Mouse (Mus musculus) hindbrain, embryonic 16.5 days (tissue): ENCODE data around the gene Gpr152. TPM values are rescaled to one million over a fixed set of nuclear protein-coding genes. Genes with fewer than 3 reads are reported as not detected.
"Not testable (repeated sequence)": the region's sequence is repeated elsewhere in the genome, so short reads cannot be mapped to it uniquely, and the experiment has no call there.

Source experiments
- ATAC-seq: fragments of 200-750 bp; cut with Nextera tagmentation; 2 replicates; pipeline ENCODE4 v1.8.0; 2017; ENCODE audit warnings: moderate TSS enrichment, moderate library complexity
- H3K27ac ChIP-seq: fragments of 300-500 bp; sonication (generic); 2 replicates; pipeline ENCODE4 v1.5.1; 2014; ENCODE audit warnings: low read depth, mild to moderate bottlenecking, control low read depth, low read length, moderate library complexity
- H3K27me3 ChIP-seq: fragments of 300-500 bp; sonication (generic); replicated peaks from 2 replicates; pipeline ENCODE4 v1.6.1; 2014; ENCODE audit warnings: low read length; ENCODE audit not compliant: control insufficient read depth, insufficient read depth
- H3K36me3 ChIP-seq: fragments of 300-500 bp; sonication (generic); 2 replicates; pipeline ENCODE4 v1.6.1; 2014; ENCODE audit warnings: mild to moderate bottlenecking, low read length, moderate library complexity, mixed read lengths; ENCODE audit not compliant: control insufficient read depth, insufficient read depth
- H3K4me1 ChIP-seq: fragments of 300-500 bp; sonication (generic); 2 replicates; pipeline ENCODE4 v1.6.1; 2014; ENCODE audit warnings: low read depth, low read length; ENCODE audit not compliant: control insufficient read depth, insufficient read depth
- H3K4me2 ChIP-seq: fragments of 300-500 bp; sonication (generic); 2 replicates; pipeline ENCODE4 v1.6.1; 2014; ENCODE audit warnings: mild to moderate bottlenecking, low read length, control low read depth, moderate library complexity
- H3K4me3 ChIP-seq: fragments of 300-500 bp; sonication (generic); 2 replicates; pipeline ENCODE4 v1.5.1; 2014; ENCODE audit warnings: mild to moderate bottlenecking, low read length, control low read depth, moderate library complexity
- H3K9ac ChIP-seq: fragments of 300-500 bp; sonication (generic); 2 replicates; pipeline ENCODE4 v1.6.1; 2014; ENCODE audit warnings: low read depth, mild to moderate bottlenecking, control low read depth, low read length, moderate library complexity
- H3K9me3 ChIP-seq: fragments of 300-500 bp; sonication (generic); 2 replicates; pipeline ENCODE4 v1.6.1; 2014; ENCODE audit warnings: mild to moderate bottlenecking, low read length, moderate library complexity; ENCODE audit not compliant: control insufficient read depth
- WGBS: fragments of 180-500 bp; shearing (Covaris S2); extraction: QIAGEN DNeasy Blood & Tissue Kit; methylation state at CpG from one replicate; pipeline ENCODE4 v1.1.7; 2014; 5-methylcytosine and 5-hydroxymethylcytosine counted together
- polyA plus RNA-seq: library from polyadenylated mRNA; unstranded; fragments of >200 nt; fragmentation: Nextera tagmentation; extraction: Ambion mirVana; gene quantifications from 2 replicates; pipeline ENCODE4 v1.2.1, GENCODE M21; 2015

The Gpr152 gene
- polyA plus RNA-seq, 1 experiment from 2014 or later, result not detected

DNA sequence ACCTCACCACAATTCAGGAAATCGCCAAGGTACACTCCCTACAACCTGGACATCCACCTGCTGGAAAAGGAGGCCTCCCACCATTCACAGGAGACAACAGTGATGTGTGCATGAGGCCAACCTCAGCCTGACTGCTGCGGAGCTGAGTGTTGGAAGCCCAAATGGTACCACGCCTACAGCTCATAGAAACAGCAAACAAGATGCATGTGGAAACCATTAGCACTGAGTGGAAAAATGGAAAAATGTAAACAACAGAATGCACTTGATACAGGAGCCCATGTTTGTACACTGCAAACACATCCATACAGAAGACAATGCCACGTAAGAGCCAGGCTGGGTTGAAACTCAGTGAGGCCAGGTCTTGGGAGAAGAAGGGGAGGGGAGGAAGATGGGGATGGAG, 15.2 kb upstream of the Gpr152 start:
- Histone ChIP-seq H3K4me3 (no peak overlapping the region), H3K27me3 (no peaks in the 10 kb centered on the region), H3K4me1 (peaks cover 19% of the 10 kb centered on the region), H3K9ac (no peak overlapping the region), H3K9me3 (no peaks in the 10 kb centered on the region), H3K4me2 (no peak overlapping the region), H3K27ac (no peak overlapping the region), H3K36me3 (peaks cover 8% of the 10 kb centered on the region)
- WGBS, result 85% methylated on average over 4 of the region's 4 CpGs
- no peak for ATAC-seq

- H3K36me3 ChIP-seq, result peaks cover 15% of the 10 kb centered on the region
- peaks cover 16% of the 10 kb centered on the region for H3K4me1 ChIP-seq
- peak overlapping the region; percentile 67 for H3K4me2 ChIP-seq
- not testable (repeated sequence) for H3K9me3 ChIP-seq, H3K27me3 ChIP-seq
- peak overlapping the region; percentile 93 for H3K9ac ChIP-seq
- WGBS, result 21% methylated on average over 2 of the region's 4 CpGs
- peak overlapping the region; percentile 85 for H3K4me3 ChIP-seq
- H3K27ac ChIP-seq, result peak overlapping the region; percentile 54
- ATAC-seq, result peak; percentile 31
Observed at GRCm38 (mm10) chr19:4125268-4125667, 14.3 kb upstream of the Gpr152 start.

GRCm38 (mm10) chr19:4125741-4126696, 13.6 kb upstream of the Gpr152 start, which contains the start of gene Aip:
Aip (minus strand) TSS chr19:4125858.
- ATAC-seq, result peak; percentile 93
- H3K4me2 ChIP-seq, result peak within 1 kb of the TSS; percentile 67
- under 1% methylated on average over 49 of the region's 64 CpGs for WGBS

DNA sequence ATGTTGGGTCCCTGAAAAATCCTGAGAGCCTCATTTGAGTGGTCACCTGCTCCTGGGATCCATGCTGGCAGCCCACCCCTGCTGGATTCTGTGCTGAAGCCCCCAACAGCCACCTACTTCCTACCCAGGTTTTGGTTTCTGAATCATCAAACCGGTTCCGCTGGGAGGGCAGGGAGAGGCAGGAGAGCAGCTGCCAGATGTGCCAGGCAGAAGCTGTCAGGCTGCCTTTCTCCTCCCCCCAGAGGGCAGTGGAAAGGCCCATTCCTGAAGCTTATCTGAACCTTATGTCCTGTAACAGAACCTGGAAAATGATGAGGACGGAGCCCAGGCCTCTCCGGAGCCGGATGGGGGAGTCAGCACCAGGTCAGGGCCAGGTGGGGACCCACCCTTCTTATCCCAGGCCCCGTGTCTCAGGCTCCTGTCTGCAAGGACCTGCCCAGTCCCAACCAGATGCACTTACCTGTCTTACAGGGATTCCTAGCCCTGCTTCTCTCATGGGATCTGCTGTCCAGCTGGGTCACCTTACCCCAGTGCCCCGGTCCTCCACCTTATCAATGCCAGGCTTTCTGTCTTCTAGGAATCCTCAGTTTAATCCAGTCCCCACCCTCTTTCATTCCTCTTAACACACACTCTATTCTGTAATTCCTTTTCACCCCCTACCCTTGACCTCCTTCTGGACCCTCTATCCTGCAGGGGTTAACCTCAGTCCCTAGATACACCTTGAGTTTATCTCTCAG, 12.7 kb upstream of the Gpr152 start:
- WGBS, result 70% methylated on average over 7 of the region's 7 CpGs
- Histone ChIP-seq H3K9me3 (no peaks in the 10 kb centered on the region), H3K4me2 (peak overlapping the region; percentile 67), H3K4me1 (peaks cover 9% of the 10 kb centered on the region), H3K36me3 (peaks cover 24% of the 10 kb centered on the region), H3K4me3 (peak overlapping the region; percentile 85), H3K9ac (peak overlapping the region; percentile 93), H3K27ac (no peak overlapping the region), H3K27me3 (no peaks in the 10 kb centered on the region)
- ATAC-seq, result no peak

More at GRCm38 (mm10) chr19:4125741-4126696, 13.6 kb upstream of the Gpr152 start, which contains the start of gene Aip:
- H3K4me3 ChIP-seq, result peak within 1 kb of the TSS; percentile 85
- H3K27ac ChIP-seq, result peak within 1 kb of the TSS; percentile 77
- H3K27me3 ChIP-seq, result no peaks in the 10 kb centered on the region
- H3K36me3 ChIP-seq, result peaks cover 17% of the 10 kb centered on the region
- H3K4me1 ChIP-seq, result peaks cover 9% of the 10 kb centered on the region
- H3K9me3 ChIP-seq, result no peaks in the 10 kb centered on the region
- H3K9ac ChIP-seq, result peak within 1 kb of the TSS; percentile 93

DNA sequence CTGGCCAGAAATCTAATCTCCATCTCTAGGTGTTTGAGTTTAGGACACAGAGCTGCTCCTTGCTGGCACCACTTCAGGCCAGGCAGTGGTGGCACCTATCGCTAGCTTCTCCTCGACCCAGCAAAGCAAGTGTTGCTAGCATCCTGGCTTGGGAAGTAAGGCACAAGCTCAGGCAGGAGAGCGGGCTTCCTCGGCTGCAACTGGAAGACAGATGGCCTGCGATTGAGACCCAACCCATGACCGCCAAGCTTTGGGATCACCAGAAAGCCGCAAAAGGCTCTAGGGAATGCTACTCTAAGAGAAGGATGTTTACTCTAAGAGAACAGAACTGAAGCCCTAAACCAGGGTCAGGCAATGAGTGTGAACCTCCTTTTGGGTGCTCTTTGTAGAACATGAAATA, 10.1 kb upstream of the Gpr152 start:
- ATAC-seq, result no peak
- Histone ChIP-seq H3K4me1 (peaks cover 9% of the 10 kb centered on the region), H3K27me3 (no peaks in the 10 kb centered on the region), H3K9me3 (no peaks in the 10 kb centered on the region), H3K9ac (no peak overlapping the region), H3K4me2 (no peak overlapping the region), H3K36me3 (peaks cover 31% of the 10 kb centered on the region), H3K27ac (no peak overlapping the region), H3K4me3 (no peak overlapping the region)
- WGBS, result 95% methylated on average over 7 of the region's 7 CpGs

- Histone ChIP-seq H3K27ac (no peak overlapping the region), H3K9me3 (no peaks in the 10 kb centered on the region), H3K9ac (no peak overlapping the region), H3K27me3 (no peaks in the 10 kb centered on the region), H3K4me3 (no peak overlapping the region), H3K36me3 (peaks cover 31% of the 10 kb centered on the region), H3K4me1 (peaks cover 9% of the 10 kb centered on the region), H3K4me2 (no peak overlapping the region)
- 93% methylated on average over 4 of the region's 4 CpGs for WGBS
- no peak for ATAC-seq
Observed at GRCm38 (mm10) chr19:4130106-4130505, 9.5 kb upstream of the Gpr152 start.

GRCm38 (mm10) chr19:4131075-4131474, 8.5 kb upstream of the Gpr152 start:
- Histone ChIP-seq H3K4me2 (no peak overlapping the region), H3K36me3 (peaks cover 31% of the 10 kb centered on the region), H3K9ac (no peak overlapping the region), H3K27me3 (no peaks in the 10 kb centered on the region), H3K4me1 (peaks cover 9% of the 10 kb centered on the region), H3K9me3 (no peaks in the 10 kb centered on the region), H3K27ac (no peak overlapping the region), H3K4me3 (no peak overlapping the region)
- 94% methylated on average over 5 of the region's 5 CpGs for WGBS
- no peak for ATAC-seq

- Histone ChIP-seq H3K36me3 (peaks cover 31% of the 10 kb centered on the region), H3K4me2 (no peak overlapping the region), H3K27ac (no peak overlapping the region), H3K4me1 (peaks cover 7% of the 10 kb centered on the region), H3K27me3 (no peaks in the 10 kb centered on the region), H3K9ac (no peak overlapping the region), H3K9me3 (no peaks in the 10 kb centered on the region), H3K4me3 (no peak overlapping the region)
- no peak; the same call in 1 of the 2 replicates for ATAC-seq
- WGBS, result 80% methylated on average over 2 of the region's 2 CpGs
Observed at GRCm38 (mm10) chr19:4131768-4132167, 7.8 kb upstream of the Gpr152 start.

GRCm38 (mm10) chr19:4134354-4134753, 5.2 kb upstream of the Gpr152 start:
- Histone ChIP-seq H3K4me3 (no peak overlapping the region), H3K27me3 (no peaks in the 10 kb centered on the region), H3K4me1 (no peaks in the 10 kb centered on the region; the same call in 1 of the 2 replicates), H3K36me3 (peaks cover 24% of the 10 kb centered on the region), H3K4me2 (no peak overlapping the region), H3K9me3 (no peaks in the 10 kb centered on the region), H3K27ac (no peak overlapping the region), H3K9ac (no peak overlapping the region)
- WGBS, result 88% methylated on average over 4 of the region's 4 CpGs
- no peak for ATAC-seq
